Mouse (Mus musculus) kidney, embryonic 16.5 days (tissue): ENCODE data around the gene Mpeg1. TPM values are rescaled to one million over a fixed set of nuclear protein-coding genes. Genes with fewer than 3 reads are reported as not detected.

Experiments
- ATAC-seq: fragments of 200-750 bp; cut with Nextera tagmentation; 2 replicates; pipeline ENCODE4 v1.8.0; 2017; ENCODE audit warnings: moderate TSS enrichment; ENCODE audit not compliant: low FRiP score, low TSS enrichment
- H3K27ac ChIP-seq: fragments of 300-500 bp; sonication (generic); 2 replicates; pipeline ENCODE4 v1.5.1; 2014; ENCODE audit warnings: low read length
- H3K27me3 ChIP-seq: fragments of 300-500 bp; sonication (generic); 2 replicates; pipeline ENCODE4 v1.6.1; 2014; ENCODE audit warnings: low read length, control low read depth, mixed read lengths; ENCODE audit not compliant: insufficient read depth
- H3K36me3 ChIP-seq: fragments of 300-500 bp; sonication (generic); 2 replicates; pipeline ENCODE4 v1.6.1; 2014; ENCODE audit warnings: low read length, control low read depth, mixed read lengths; ENCODE audit not compliant: insufficient read depth
- H3K4me1 ChIP-seq: fragments of 300-500 bp; sonication (generic); 2 replicates; pipeline ENCODE4 v1.6.1; 2014; ENCODE audit warnings: low read length, control low read depth, mixed read lengths; ENCODE audit not compliant: insufficient read depth
- H3K4me2 ChIP-seq: fragments of 300-500 bp; sonication (generic); replicated peaks from 2 replicates; pipeline ENCODE4 v1.6.1; 2014; ENCODE audit warnings: low read depth, low read length
- H3K4me3 ChIP-seq: fragments of 300-500 bp; sonication (generic); 2 replicates; pipeline ENCODE4 v1.5.1; 2014; ENCODE audit warnings: mild to moderate bottlenecking, low read length
- H3K9ac ChIP-seq: fragments of 300-500 bp; sonication (generic); replicated peaks from 2 replicates; pipeline ENCODE4 v1.6.1; 2014; ENCODE audit warnings: low read length
- H3K9me3 ChIP-seq: fragments of 300-500 bp; sonication (generic); 2 replicates; pipeline ENCODE4 v1.6.1; 2016; ENCODE audit warnings: low read length, control low read depth
- WGBS: fragments of 180-500 bp; shearing (Covaris S2); extraction: QIAGEN DNeasy Blood & Tissue Kit; methylation state at CpG from one replicate; pipeline ENCODE4 v1.1.7; 2014; 5-methylcytosine and 5-hydroxymethylcytosine counted together
- polyA plus RNA-seq: library from polyadenylated mRNA; unstranded; fragments of >200 nt; fragmentation: Nextera tagmentation; extraction: Ambion mirVana; gene quantifications from 2 replicates; pipeline ENCODE4 v1.2.1, GENCODE M21; 2015

Mpeg1 gene
- polyA plus RNA-seq, 1 experiment from 2014 or later, result 0.62 TPM

- Histone ChIP-seq H3K4me3 (no peak overlapping the region), H3K9me3 (no peaks in the 10 kb centered on the region), H3K27ac (no peak overlapping the region), H3K9ac (no peak overlapping the region), H3K36me3 (no peaks in the 10 kb centered on the region), H3K4me2 (no peak overlapping the region), H3K27me3 (no peaks in the 10 kb centered on the region), H3K4me1 (peaks cover 20% of the 10 kb centered on the region)
- 68% methylated on average over 4 of the region's 4 CpGs for WGBS
- no peak for ATAC-seq
Measured at GRCm38 (mm10) chr19:12498321-12498720, 37.7 kb downstream of the Mpeg1 start.

GRCm38 (mm10) chr19:12498941-12499340 is 38.4 kb downstream of the Mpeg1 start:
- no peak overlapping the region for H3K9ac ChIP-seq
- H3K27ac ChIP-seq, result no peak overlapping the region
- no peaks in the 10 kb centered on the region for H3K27me3 ChIP-seq
- H3K4me2 ChIP-seq, result no peak overlapping the region
- H3K9me3 ChIP-seq, result no peaks in the 10 kb centered on the region
- WGBS, result 100% methylated on average over 1 of the region's 1 CpGs
- H3K4me1 ChIP-seq, result peaks cover 20% of the 10 kb centered on the region
- no peak for ATAC-seq
- H3K4me3 ChIP-seq, result no peak overlapping the region
- no peaks in the 10 kb centered on the region for H3K36me3 ChIP-seq

GRCm38 (mm10) chr19:12499485-12499884 is 38.9 kb downstream of the Mpeg1 start:
- Histone ChIP-seq H3K4me2 (peak overlapping the region; percentile 98; the same call in 1 of the 2 replicates), H3K9me3 (no peaks in the 10 kb centered on the region), H3K27me3 (no peaks in the 10 kb centered on the region), H3K9ac (no peak overlapping the region), H3K4me3 (peak overlapping the region; percentile 80), H3K27ac (no peak overlapping the region), H3K4me1 (peaks cover 20% of the 10 kb centered on the region), H3K36me3 (no peaks in the 10 kb centered on the region)
- ATAC-seq, result no peak
- WGBS, result 4% methylated on average over 2 of the region's 2 CpGs

- peak overlapping the region; percentile 80 for H3K4me3 ChIP-seq
- no peaks in the 10 kb centered on the region for H3K27me3 ChIP-seq
- H3K36me3 ChIP-seq, result no peaks in the 10 kb centered on the region
- ATAC-seq, result 0 out of 2 replicates have a peak, but pooled peaks have one; percentile 17
- no peak overlapping the region for H3K27ac ChIP-seq
- WGBS, result 0% methylated on average over 3 of the region's 3 CpGs
- peak overlapping the region; percentile 14 for H3K9ac ChIP-seq
- peak overlapping the region; percentile 98 for H3K4me2 ChIP-seq
- H3K9me3 ChIP-seq, result no peaks in the 10 kb centered on the region
- H3K4me1 ChIP-seq, result peaks cover 20% of the 10 kb centered on the region
Measured at GRCm38 (mm10) chr19:12500124-12500523, 39.5 kb downstream of the Mpeg1 start.

GRCm38 (mm10) chr19:12500881-12501311 is 40.3 kb downstream of the Mpeg1 start:
- H3K9ac ChIP-seq, result peak overlapping the region; percentile 86
- H3K36me3 ChIP-seq, result no peaks in the 10 kb centered on the region
- peaks cover 20% of the 10 kb centered on the region for H3K4me1 ChIP-seq
- peak overlapping the region; percentile 80 for H3K4me3 ChIP-seq
- H3K27ac ChIP-seq, result peak overlapping the region; percentile 61
- WGBS, result under 1% methylated on average over 31 of the region's 38 CpGs
- peak; percentile 81 for ATAC-seq
- H3K9me3 ChIP-seq, result no peaks in the 10 kb centered on the region
- peak overlapping the region; percentile 98 for H3K4me2 ChIP-seq
- no peaks in the 10 kb centered on the region for H3K27me3 ChIP-seq

- Histone ChIP-seq H3K36me3 (no peaks in the 10 kb centered on the region), H3K9ac (peak within 1 kb of the TSS; percentile 86), H3K4me2 (peak within 1 kb of the TSS; percentile 98), H3K9me3 (no peaks in the 10 kb centered on the region), H3K27me3 (no peaks in the 10 kb centered on the region), H3K4me3 (peak within 1 kb of the TSS; percentile 80), H3K27ac (peak within 1 kb of the TSS; percentile 61), H3K4me1 (peaks cover 20% of the 10 kb centered on the region)
- WGBS, result under 1% methylated on average over 77 of the region's 80 CpGs
- peak; percentile 94 for ATAC-seq
Measured at GRCm38 (mm10) chr19:12501370-12502347, 41.1 kb downstream of the Mpeg1 start, which contains the start of gene Dtx4. Gene Dtx4, minus strand, starts transcription at chr19:12501454.

- Histone ChIP-seq H3K9me3 (no peaks in the 10 kb centered on the region), H3K4me2 (no peak overlapping the region), H3K4me1 (peaks cover 20% of the 10 kb centered on the region), H3K27ac (no peak overlapping the region), H3K36me3 (no peaks in the 10 kb centered on the region), H3K4me3 (no peak overlapping the region), H3K27me3 (no peaks in the 10 kb centered on the region), H3K9ac (no peak overlapping the region)
- WGBS, result 80% methylated on average over 7 of the region's 7 CpGs
- no peak for ATAC-seq
Measured at GRCm38 (mm10) chr19:12502756-12503155, 42.2 kb downstream of the Mpeg1 start.

GRCm38 (mm10) chr19:12514621-12515020 is 54.0 kb downstream of the Mpeg1 start:
- no peaks in the 10 kb centered on the region for H3K36me3 ChIP-seq
- H3K4me2 ChIP-seq, result no peak overlapping the region
- ATAC-seq, result no peak
- H3K27me3 ChIP-seq, result no peaks in the 10 kb centered on the region
- H3K9ac ChIP-seq, result no peak overlapping the region
- H3K27ac ChIP-seq, result no peak overlapping the region
- no peak overlapping the region for H3K4me3 ChIP-seq
- no peaks in the 10 kb centered on the region for H3K4me1 ChIP-seq
- H3K9me3 ChIP-seq, result no peaks in the 10 kb centered on the region
